Mouse (Mus musculus) forebrain, postnatal 0 days (tissue): ENCODE results near the gene Gen1. TPM values are rescaled to one million over a fixed set of nuclear protein-coding genes. Genes with fewer than 3 reads are reported as not detected.

Experiments
- ATAC-seq: fragments of 200-750 bp; cut with Nextera tagmentation; 2 replicates; pipeline ENCODE4 v1.8.0; 2017; ENCODE audit warnings: mild to moderate bottlenecking, moderate library complexity
- DNase-seq: peaks from one replicate; pipeline ENCODE4 v3.0.0-alpha.2; 2015
- H3K27ac ChIP-seq: fragments of 300-500 bp; sonication (generic); 2 replicates; pipeline ENCODE4 v1.5.1; 2014; ENCODE audit warnings: low read depth, mild to moderate bottlenecking, antibody characterized with exemption, low read length, moderate library complexity, mixed read lengths
- H3K27me3 ChIP-seq: fragments of 300-500 bp; sonication (generic); 2 replicates; pipeline ENCODE4 v1.6.1; 2014; ENCODE audit warnings: mild to moderate bottlenecking, low read length, mixed read lengths; ENCODE audit not compliant: insufficient read depth
- H3K36me3 ChIP-seq: fragments of 300-500 bp; sonication (generic); 2 replicates; pipeline ENCODE4 v1.6.1; 2014; ENCODE audit warnings: mild to moderate bottlenecking, moderate library complexity; ENCODE audit not compliant: insufficient read depth
- H3K4me1 ChIP-seq: fragments of 300-500 bp; sonication (generic); 2 replicates; pipeline ENCODE4 v1.6.1; 2014; ENCODE audit warnings: antibody characterized with exemption; ENCODE audit not compliant: insufficient read depth
- H3K4me2 ChIP-seq: fragments of 300-500 bp; sonication (generic); 2 replicates; pipeline ENCODE4 v1.6.1; 2014; ENCODE audit warnings: low read depth, mild to moderate bottlenecking, moderate library complexity
- H3K4me3 ChIP-seq: fragments of 300-500 bp; sonication (generic); 2 replicates; pipeline ENCODE4 v1.5.1; 2014; ENCODE audit warnings: low read depth, low read length, mixed read lengths
- H3K9ac ChIP-seq: fragments of 300-500 bp; sonication (generic); 2 replicates; pipeline ENCODE4 v1.6.1; 2014; ENCODE audit warnings: mild to moderate bottlenecking
- H3K9me3 ChIP-seq: fragments of 300-500 bp; sonication (generic); 2 replicates; pipeline ENCODE4 v1.6.1; 2016; ENCODE audit warnings: low read length
- CTCF ChIP-seq: sonication (generic); IDR thresholded peaks from 2 replicates; pipeline ENCODE4 v1.5.1; 2016; ENCODE audit warnings: antibody characterized with exemption, control low read depth, low read depth
- WGBS: fragments of 180-500 bp; shearing (Covaris S2); extraction: QIAGEN DNeasy Blood & Tissue Kit; methylation state at CpG from one replicate; pipeline ENCODE4 v1.1.7; 2014; 5-methylcytosine and 5-hydroxymethylcytosine counted together
- polyA plus RNA-seq: library from polyadenylated mRNA; unstranded; fragments of >200 nt; fragmentation: Nextera tagmentation; extraction: Ambion mirVana; gene quantifications from 2 replicates; pipeline ENCODE4 v1.2.1, GENCODE M21; 2015
- total RNA-seq: library from RNA; depleted of rRNA; stranded (reverse); fragments of >200 nt; gene quantifications from 2 replicates; pipeline ENCODE4 v1.2.3, GENCODE M21; 2014

Gene Gen1
- total and polyA plus RNA-seq, 2 experiments from 2014 or later: 1.3 to 3.6 TPM

DNA sequence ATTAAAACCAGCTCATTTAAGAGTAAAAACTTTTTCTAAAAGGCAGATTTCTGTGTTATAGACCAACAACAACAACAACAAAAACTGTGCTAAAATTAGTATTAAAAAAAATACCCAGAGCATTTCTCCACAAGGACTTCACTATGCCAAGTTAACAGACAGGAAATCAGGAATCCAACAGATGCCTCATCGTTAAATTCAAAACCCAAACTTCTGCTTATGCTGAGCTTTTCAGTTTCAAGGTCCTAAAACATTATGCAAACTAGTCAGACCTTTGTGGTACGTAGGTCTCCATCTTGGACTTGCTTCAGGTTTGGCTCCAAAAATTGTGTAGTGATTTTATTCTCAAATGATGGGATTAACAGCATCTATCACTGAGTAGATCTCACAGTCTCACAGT is 50.0 kb downstream of the Gen1 start:
- no peaks in the 10 kb centered on the region for H3K9me3 ChIP-seq
- H3K4me2 ChIP-seq: no peak overlapping the region
- no peak for TF ChIP-seq CTCF
- H3K36me3 ChIP-seq: no peaks in the 10 kb centered on the region
- no peaks in the 10 kb centered on the region for H3K27me3 ChIP-seq
- no peak overlapping the region for H3K27ac ChIP-seq
- no peak overlapping the region for H3K4me3 ChIP-seq
- no peaks in the 10 kb centered on the region for H3K4me1 ChIP-seq
- 49% methylated on average over 2 of the region's 2 CpGs for WGBS
- DNase-seq: peak; percentile 47
- H3K9ac ChIP-seq: no peak overlapping the region
- ATAC-seq: peak; percentile 61

DNA sequence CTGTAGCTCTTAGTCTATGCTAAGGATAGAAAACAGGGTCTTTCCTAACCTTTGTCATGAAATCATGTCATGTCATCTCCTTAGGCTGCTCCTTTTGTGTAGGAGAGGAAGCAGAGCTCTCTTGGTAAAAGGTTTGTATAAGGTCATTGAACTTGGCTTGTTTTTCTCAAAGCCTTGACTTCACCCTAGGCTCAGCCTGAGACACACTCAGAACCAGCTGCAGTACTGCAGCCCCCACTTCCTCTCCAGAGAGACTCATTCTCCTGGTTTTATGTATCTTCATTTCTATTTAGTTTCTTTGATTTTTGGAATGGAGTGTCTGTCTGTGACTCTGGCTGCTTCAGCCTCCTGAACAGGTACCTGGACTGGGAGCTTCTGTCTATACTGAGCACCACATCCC is 50.8 kb downstream of the Gen1 start:
- no peaks in the 10 kb centered on the region for H3K36me3 ChIP-seq
- H3K4me1 ChIP-seq: no peaks in the 10 kb centered on the region
- no peak overlapping the region for H3K9ac ChIP-seq
- no peak for DNase-seq
- no peaks in the 10 kb centered on the region for H3K9me3 ChIP-seq
- ATAC-seq: 0 out of 2 replicates have a peak, but pooled peaks have one; percentile 35
- no peak overlapping the region for H3K4me3 ChIP-seq
- no peaks in the 10 kb centered on the region for H3K27me3 ChIP-seq
- TF ChIP-seq CTCF: no peak
- no peak overlapping the region for H3K4me2 ChIP-seq
- H3K27ac ChIP-seq: no peak overlapping the region

GRCm38 (mm10) chr12:11212881-11213280 is 52.7 kb downstream of the Gen1 start:
- DNase-seq: no peak
- ATAC-seq: no peak
- no peaks in the 10 kb centered on the region for H3K27me3 ChIP-seq
- no peak overlapping the region for H3K4me2 ChIP-seq
- no peak overlapping the region for H3K9ac ChIP-seq
- no peak overlapping the region for H3K4me3 ChIP-seq
- H3K27ac ChIP-seq: no peak overlapping the region
- H3K4me1 ChIP-seq: no peaks in the 10 kb centered on the region
- WGBS: 89% methylated on average over 1 of the region's 1 CpGs
- H3K36me3 ChIP-seq: no peaks in the 10 kb centered on the region
- TF ChIP-seq CTCF: no peak
- H3K9me3 ChIP-seq: no peaks in the 10 kb centered on the region

- Histone ChIP-seq H3K27me3 (no peaks in the 10 kb centered on the region), H3K4me3 (no peak overlapping the region), H3K9ac (no peak overlapping the region), H3K4me2 (no peak overlapping the region), H3K27ac (no peak overlapping the region), H3K36me3 (no peaks in the 10 kb centered on the region), H3K4me1 (no peaks in the 10 kb centered on the region), H3K9me3 (no peaks in the 10 kb centered on the region)
- 80% methylated on average over 3 of the region's 3 CpGs for WGBS
- TF ChIP-seq CTCF: no peak
- ATAC-seq (no peak), DNase-seq (no peak)
Measured at GRCm38 (mm10) chr12:11210361-11210760, 55.2 kb downstream of the Gen1 start.

DNA sequence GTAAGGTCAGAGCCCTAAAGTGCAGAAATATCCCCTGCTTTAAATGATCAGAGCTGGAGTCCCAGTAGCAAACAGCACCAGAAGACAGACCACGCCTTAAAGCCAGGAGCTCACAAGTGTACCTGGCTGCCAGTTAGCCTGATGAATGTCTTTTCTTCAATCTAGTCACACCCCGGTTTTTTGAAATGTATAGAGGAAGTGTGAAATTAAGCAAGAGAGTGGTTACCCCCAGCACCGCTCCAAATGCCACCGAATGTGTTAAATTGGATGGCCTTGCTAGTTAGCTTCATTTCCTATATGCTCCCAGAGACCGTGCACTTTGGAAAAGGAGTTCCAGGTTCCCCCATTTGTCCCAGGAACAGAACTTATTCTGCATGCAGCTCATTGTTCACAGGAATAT is 56.0 kb downstream of the Gen1 start:
- Histone ChIP-seq H3K9ac (no peak overlapping the region), H3K9me3 (no peaks in the 10 kb centered on the region), H3K27me3 (no peaks in the 10 kb centered on the region), H3K36me3 (no peaks in the 10 kb centered on the region), H3K27ac (no peak overlapping the region), H3K4me2 (no peak overlapping the region), H3K4me3 (no peak overlapping the region), H3K4me1 (no peaks in the 10 kb centered on the region)
- no peak for TF ChIP-seq CTCF
- ATAC-seq (no peak), DNase-seq (no peak)
- WGBS: 63% methylated on average over 5 of the region's 5 CpGs

DNA sequence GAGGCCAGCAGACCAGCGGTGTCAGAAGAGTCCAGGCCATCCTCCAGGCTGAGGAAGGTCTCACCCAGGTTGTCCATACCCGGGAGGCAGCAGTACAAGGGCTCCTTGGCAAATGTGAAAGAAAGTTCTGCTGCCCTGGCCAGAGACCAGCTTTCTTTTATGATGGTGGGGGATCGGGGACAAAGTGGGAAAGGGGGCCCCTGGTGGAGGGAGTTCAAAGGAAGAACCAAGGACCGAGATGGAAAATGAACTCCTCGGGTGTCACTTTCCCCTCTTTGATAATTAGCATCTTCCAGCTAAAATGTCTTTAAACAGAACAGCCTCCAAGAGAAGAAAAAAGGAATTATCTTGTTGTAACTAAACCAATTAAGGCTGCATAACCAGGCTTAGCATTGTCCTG is 56.7 kb downstream of the Gen1 start, which contains the start of gene Msgn1:
Msgn1 (minus strand) TSS at position 101 of the 400 bp plus-strand sequence.
- H3K27me3 ChIP-seq: no peaks in the 10 kb centered on the region
- DNase-seq (no peak), ATAC-seq (no peak)
- H3K4me2 ChIP-seq: no peak within 1 kb of the TSS
- no peak within 1 kb of the TSS for H3K9ac ChIP-seq
- TF ChIP-seq CTCF: no peak
- no peaks in the 10 kb centered on the region for H3K4me1 ChIP-seq
- no peak within 1 kb of the TSS for H3K4me3 ChIP-seq
- no peaks in the 10 kb centered on the region for H3K9me3 ChIP-seq
- H3K27ac ChIP-seq: no peak within 1 kb of the TSS
- H3K36me3 ChIP-seq: no peaks in the 10 kb centered on the region
- WGBS: 22% methylated on average over 5 of the region's 5 CpGs

DNA sequence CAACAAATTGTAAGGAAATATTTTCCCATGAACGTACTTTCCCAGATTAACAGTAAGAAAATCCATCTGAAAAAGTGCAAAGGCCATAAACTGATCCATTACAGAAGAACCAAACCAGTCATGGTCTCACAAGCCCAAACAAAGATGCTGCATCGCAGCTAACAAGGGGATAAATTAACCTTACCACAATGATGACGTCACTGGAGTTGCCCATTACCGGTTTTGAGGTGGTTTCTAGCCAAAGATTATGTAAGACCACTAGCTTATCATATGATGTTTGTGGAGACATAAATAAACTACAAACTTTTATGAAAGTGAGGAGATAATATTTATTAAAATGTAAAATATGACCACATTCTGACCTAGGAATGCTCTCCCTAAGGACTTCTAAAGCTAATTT is 59.3 kb downstream of the Gen1 start:
- Histone ChIP-seq H3K9me3 (no peaks in the 10 kb centered on the region), H3K27ac (no peak overlapping the region), H3K36me3 (no peaks in the 10 kb centered on the region), H3K4me2 (no peak overlapping the region), H3K27me3 (no peaks in the 10 kb centered on the region), H3K4me1 (no peaks in the 10 kb centered on the region), H3K4me3 (no peak overlapping the region), H3K9ac (no peak overlapping the region)
- 47% methylated on average over 4 of the region's 4 CpGs for WGBS
- TF ChIP-seq CTCF: no peak
- DNase-seq (no peak), ATAC-seq (no peak)
